Mouse (Mus musculus): ENCODE results near the gene Ppp1r3g. TPM values are rescaled to one million over a fixed set of nuclear protein-coding genes. Genes with fewer than 3 reads are reported as not detected.

Gene Ppp1r3g
- polyA plus RNA-seq, 1 experiment from 2014 or later = 1.1 TPM

DNA sequence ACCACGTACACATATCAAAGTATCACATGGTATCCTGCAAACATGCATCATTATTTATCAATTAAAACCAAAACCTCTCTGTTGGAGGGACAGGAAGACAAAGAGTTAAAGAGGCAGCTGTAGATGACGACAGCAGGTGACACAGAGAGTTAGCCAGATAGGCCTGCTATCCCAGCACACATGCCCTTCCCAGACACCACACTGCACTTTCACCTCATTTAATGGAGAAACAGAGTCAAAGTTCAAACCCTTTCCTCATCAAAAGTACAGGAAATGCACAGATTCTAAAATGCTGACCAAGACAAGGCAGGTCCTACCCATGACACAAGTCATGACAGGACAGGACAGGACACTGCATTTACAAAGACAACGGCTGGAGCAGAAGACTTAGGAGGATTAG is 57.0 kb downstream of the Ppp1r3g start:
- H3K36me3 ChIP-seq (ENCODE audit: control insufficient read depth, insufficient read depth, low read length) = no peaks in the 10 kb centered on the region
- WGBS = 76% methylated on average over 3 of the region's 3 CpGs
- no peaks in the 10 kb centered on the region for H3K27me3 ChIP-seq (ENCODE audit: control insufficient read depth, insufficient read depth, low read length)
- ATAC-seq (ENCODE audit: low FRiP score) (no peak), DNase-seq (ENCODE audit: low spot score, missing footprints) (no peak)
- no peak overlapping the region for H3K27ac ChIP-seq (ENCODE audit: low read depth, low read length)
- H3K9ac ChIP-seq (ENCODE audit: low read length) = no peak overlapping the region
- H3K4me3 ChIP-seq (ENCODE audit: low read depth, low read length) = no peak overlapping the region
- H3K4me2 ChIP-seq = no peak overlapping the region
- H3K4me1 ChIP-seq (ENCODE audit: control insufficient read depth, insufficient read depth, low read length) = no peaks in the 10 kb centered on the region
- no peaks in the 10 kb centered on the region for H3K9me3 ChIP-seq (ENCODE audit: control insufficient read depth, low read length)

DNA sequence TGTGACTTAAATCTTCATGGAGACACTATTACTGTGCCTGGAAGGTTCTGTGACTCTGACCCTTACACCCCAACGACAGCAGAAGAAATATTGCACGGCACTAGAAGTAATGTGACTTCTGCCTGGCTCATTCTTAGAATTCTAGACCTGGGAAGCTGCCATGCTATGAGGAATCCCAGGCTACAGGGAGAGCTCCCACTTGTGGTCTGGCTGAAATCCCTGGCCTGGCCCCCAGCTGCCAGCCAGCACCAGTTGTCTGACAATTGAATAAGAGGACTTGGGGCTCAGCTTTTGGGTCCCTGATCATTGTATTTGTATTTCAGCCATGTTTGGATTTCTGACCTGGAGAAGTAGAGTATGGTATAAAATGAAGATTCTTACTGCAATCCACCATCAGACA is 59.4 kb downstream of the Ppp1r3g start:
- ATAC-seq (ENCODE audit: low FRiP score) (no peak), DNase-seq (ENCODE audit: low spot score, missing footprints) (no peak)

DNA sequence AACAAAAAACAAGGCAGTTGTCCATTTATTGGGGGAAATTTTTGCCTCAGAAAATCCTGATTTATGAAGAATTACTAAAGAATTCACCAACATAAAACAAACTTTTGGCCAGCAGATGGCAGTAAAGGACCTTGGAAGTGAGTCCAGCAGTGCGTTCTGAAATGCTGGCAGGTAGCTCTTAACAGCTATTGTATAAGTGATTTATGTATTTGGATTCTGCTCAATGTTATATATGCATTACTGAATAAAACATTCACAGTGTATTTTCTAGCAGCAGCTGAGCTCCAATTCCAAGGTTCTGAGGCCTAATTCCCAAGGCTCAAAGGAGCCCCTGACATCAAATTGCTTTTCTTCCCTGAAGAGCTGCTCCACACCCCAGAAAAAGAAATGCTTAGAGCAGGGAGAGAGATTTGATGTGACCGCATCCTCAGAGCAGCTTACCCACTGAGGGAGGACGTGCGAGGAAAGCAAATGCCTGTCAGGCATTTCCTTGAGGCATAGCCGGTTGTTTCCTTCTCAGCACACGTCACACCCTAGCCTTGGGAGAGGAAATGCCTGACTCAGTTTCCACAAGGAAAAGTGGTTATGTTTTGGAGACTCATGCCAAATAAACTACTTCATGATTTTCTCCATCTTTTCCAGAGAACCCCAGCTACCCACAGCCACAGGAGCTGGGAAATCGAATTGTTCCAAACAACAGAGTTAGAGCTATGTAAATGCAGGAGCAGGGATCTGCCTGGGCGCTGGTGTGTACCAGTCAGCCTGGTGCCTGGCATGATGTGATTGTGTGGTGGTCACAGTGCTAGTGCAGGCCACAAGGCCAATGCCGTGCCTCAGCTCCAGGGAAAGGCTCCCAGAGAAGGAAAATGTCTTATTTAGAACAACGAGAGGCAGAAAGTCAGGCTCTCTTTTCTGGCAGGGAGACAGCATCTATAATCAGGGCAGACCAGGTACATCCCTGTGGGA is 61.0 kb downstream of the Ppp1r3g start:
- no peaks in the 10 kb centered on the region for H3K9me3 ChIP-seq (ENCODE audit: control insufficient read depth, low read length)
- H3K27ac ChIP-seq (ENCODE audit: low read depth, low read length) = peak overlapping the region; percentile 31; the same call in 1 of the 2 replicates
- no peaks in the 10 kb centered on the region for H3K4me1 ChIP-seq (ENCODE audit: control insufficient read depth, insufficient read depth, low read length)
- no peaks in the 10 kb centered on the region for H3K27me3 ChIP-seq (ENCODE audit: control insufficient read depth, insufficient read depth, low read length)
- DNase-seq (ENCODE audit: low spot score, missing footprints) = peak; percentile 99
- WGBS = 57% methylated on average over 10 of the region's 10 CpGs
- no peak overlapping the region for H3K4me2 ChIP-seq
- H3K36me3 ChIP-seq (ENCODE audit: control insufficient read depth, insufficient read depth, low read length) = no peaks in the 10 kb centered on the region
- no peak overlapping the region for H3K9ac ChIP-seq (ENCODE audit: low read length)
- peak; percentile 63; the same call in 1 of the 2 replicates for ATAC-seq (ENCODE audit: low FRiP score)
- H3K4me3 ChIP-seq (ENCODE audit: low read depth, low read length) = no peak overlapping the region

More for the DNA sequence above, 59.4 kb downstream of the Ppp1r3g start:
- no peaks in the 10 kb centered on the region for H3K9me3 ChIP-seq (ENCODE audit: control insufficient read depth, low read length)
- WGBS = 90% methylated on average over 2 of the region's 2 CpGs
- H3K9ac ChIP-seq (ENCODE audit: low read length) = no peak overlapping the region
- H3K4me3 ChIP-seq (ENCODE audit: low read depth, low read length) = no peak overlapping the region
- no peak overlapping the region for H3K27ac ChIP-seq (ENCODE audit: low read depth, low read length)
- H3K4me2 ChIP-seq = no peak overlapping the region
- no peaks in the 10 kb centered on the region for H3K4me1 ChIP-seq (ENCODE audit: control insufficient read depth, insufficient read depth, low read length)
- no peaks in the 10 kb centered on the region for H3K36me3 ChIP-seq (ENCODE audit: control insufficient read depth, insufficient read depth, low read length)
- H3K27me3 ChIP-seq (ENCODE audit: control insufficient read depth, insufficient read depth, low read length) = no peaks in the 10 kb centered on the region

Other genes with a start within 250 kb of the Ppp1r3g start
- 18.0 and 18.3 TPM in 2 replicates for gene Rpp40, start 52.5 kb upstream of the Ppp1r3g start, polyA plus RNA-seq (2014; fragmentation: Nextera tagmentation; extraction: Ambion mirVana)
- 27.5 and 30.5 TPM in 2 replicates for gene Fars2, start 158.6 kb downstream of the Ppp1r3g start, polyA plus RNA-seq (2014; fragmentation: Nextera tagmentation; extraction: Ambion mirVana)
- 24.0 and 25.5 TPM in 2 replicates for gene Lyrm4, start 158.7 kb downstream of the Ppp1r3g start, polyA plus RNA-seq (2014; fragmentation: Nextera tagmentation; extraction: Ambion mirVana)